In the genomic region with DNA sequence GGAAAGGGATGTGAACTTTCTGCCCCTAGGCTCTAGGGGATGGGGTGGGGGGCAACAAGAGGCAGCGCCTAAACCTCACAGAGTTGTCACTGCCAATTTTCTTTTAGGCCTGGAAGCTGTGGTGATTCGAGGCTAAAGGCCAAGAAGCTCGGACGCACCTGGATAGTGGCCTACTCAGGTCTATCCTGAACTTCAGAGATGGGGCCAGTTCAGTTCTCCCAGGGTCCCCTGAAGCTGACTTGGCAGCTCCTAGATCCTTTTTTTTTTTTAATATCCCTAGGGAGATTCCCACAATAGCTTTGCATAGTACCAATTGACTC, we compare ENCODE assay signal across 8 mouse cellular contexts. TPM values are rescaled to one million over a fixed set of nuclear protein-coding genes. Genes with fewer than 3 reads are reported as not detected.
A peak's percentile ranks its signal among the peaks of the same experiment; 100 is the strongest.
DNase-seq lines count a peak whose midpoint lies in the region; ATAC-seq and TF ChIP-seq lines count a peak whose summit lies in the region.

No protein-coding gene starts in this region.

- peak overlapping the region; percentile 94 for H3K9ac ChIP-seq in heart, adult 2 months (ENCODE audit: low read depth, low read length)
- peak overlapping the region; percentile 57 for H3K9ac ChIP-seq in limb, embryonic 15.5 days
- H3K9ac ChIP-seq in stomach, embryonic 15.5 days = peak overlapping the region; percentile 55; the same call in 1 of the 2 replicates

- no peaks in the 10 kb centered on the region for H3K79me2 ChIP-seq in heart, adult 2 months (replicated peaks; ENCODE audit: control insufficient read depth, insufficient read depth, low read length)

- no peak for TF ChIP-seq CTCF in heart, adult 2 months (IDR thresholded peaks at IDR 0.05)
- TF ChIP-seq CTCF in spleen, adult 2 months (IDR thresholded peaks at IDR 0.05; ENCODE audit: extremely low read depth, insufficient read depth, insufficient read length, insufficient replicate concordance) = no peak

- peak overlapping the region; percentile 75 for H3K27ac ChIP-seq in heart, adult 2 months
- no peak overlapping the region for H3K27ac ChIP-seq in spleen, adult 2 months (ENCODE audit: insufficient read depth, low read length)
- 0 out of 2 replicates have a peak overlapping the region, but pooled peaks have one; percentile 67 for H3K27ac ChIP-seq in limb, embryonic 15.5 days
- peak overlapping the region; percentile 63 for H3K27ac ChIP-seq in stomach, embryonic 15.5 days

- DNase-seq in heart, adult 2 months = no peak
- no peak for DNase-seq in heart, postnatal 10 days
- no peak for DNase-seq in spleen, adult 2 months (ENCODE audit: low read depth in 1 of 2, low spot score in 2 of 2)
- no peak for DNase-seq in spleen, postnatal 36 days (ENCODE audit: low spot score in 2 of 2)
- no peak for DNase-seq in frontal cortex, postnatal 14 days (ENCODE audit: low spot score in 2 of 2)
- DNase-seq in cerebellum, adult 9-10 months = no peak

- no peaks in the 10 kb centered on the region for H3K9me3 ChIP-seq in limb, embryonic 15.5 days
- no peaks in the 10 kb centered on the region for H3K9me3 ChIP-seq in stomach, embryonic 15.5 days

- peak overlapping the region; percentile 98 for H3K4me2 ChIP-seq in limb, embryonic 15.5 days
- peak overlapping the region; percentile 97 for H3K4me2 ChIP-seq in stomach, embryonic 15.5 days

- TF ChIP-seq EP300 in heart, adult 2 months (IDR thresholded peaks at IDR 0.05; ENCODE audit: insufficient read depth, low read depth, low read length) = no peak

- peak overlapping the region; percentile 64 for H3K4me3 ChIP-seq in heart, adult 2 months
- peak overlapping the region; percentile 69; the same call in 1 of the 2 replicates for H3K4me3 ChIP-seq in spleen, adult 2 months (ENCODE audit: extremely low read depth, insufficient read depth, insufficient read length)
- H3K4me3 ChIP-seq in limb, embryonic 15.5 days = peak overlapping the region; percentile 68
- H3K4me3 ChIP-seq in stomach, embryonic 15.5 days (replicated peaks) = peak overlapping the region; percentile 72

- H3K27me3 ChIP-seq in heart, adult 2 months (ENCODE audit: control insufficient read depth, insufficient read depth, low read length) = peaks cover 4% of the 10 kb centered on the region
- peaks cover 41% of the 10 kb centered on the region for H3K27me3 ChIP-seq in spleen, adult 2 months (ENCODE audit: control insufficient read depth, insufficient read depth, low read length)
- H3K27me3 ChIP-seq in limb, embryonic 15.5 days = peaks cover 87% of the 10 kb centered on the region
- peaks cover 41% of the 10 kb centered on the region for H3K27me3 ChIP-seq in stomach, embryonic 15.5 days (replicated peaks)

- no peak for ATAC-seq in limb, embryonic 15.5 days (ENCODE audit: insufficient number of reproducible peaks, low FRiP score, low TSS enrichment, low read depth)
- ATAC-seq in stomach, embryonic 15.5 days (ENCODE audit: insufficient read depth, low FRiP score, low read depth) = no peak

- peaks cover 15% of the 10 kb centered on the region for H3K4me1 ChIP-seq in heart, adult 2 months (ENCODE audit: control insufficient read depth, insufficient read depth, low read length)
- peaks cover 17% of the 10 kb centered on the region for H3K4me1 ChIP-seq in spleen, adult 2 months (ENCODE audit: control insufficient read depth, insufficient read depth, insufficient read length)
- H3K4me1 ChIP-seq in limb, embryonic 15.5 days = peaks cover 31% of the 10 kb centered on the region
- peaks cover 29% of the 10 kb centered on the region for H3K4me1 ChIP-seq in stomach, embryonic 15.5 days

- no peaks in the 10 kb centered on the region for H3K36me3 ChIP-seq in heart, adult 2 months (ENCODE audit: control insufficient read depth, insufficient read depth, low read length)
- H3K36me3 ChIP-seq in spleen, adult 2 months (ENCODE audit: control insufficient read depth, insufficient read depth, low read length) = no peaks in the 10 kb centered on the region
- no peaks in the 10 kb centered on the region for H3K36me3 ChIP-seq in limb, embryonic 15.5 days
- H3K36me3 ChIP-seq in stomach, embryonic 15.5 days = no peaks in the 10 kb centered on the region

- no peak for TF ChIP-seq POLR2A in heart, adult 2 months (IDR thresholded peaks at IDR 0.05; ENCODE audit: insufficient read depth, low read depth, low read length)
- TF ChIP-seq POLR2A in spleen, adult 2 months (IDR thresholded peaks at IDR 0.05; ENCODE audit: low read depth, low read length) = no peak

- intact Hi-C loops in heart, adult 2 months (cut with DNase I) = loop anchor here (2.0 to 10.0 kb wide), 2 partner anchors 43 to 63 kb away; no protein-coding TSS in a partner anchor
- intact Hi-C loops in heart, postnatal 10 days (cut with DNase I) = no loop called here

- WGBS in heart, adult 2 months = 39% methylated on average over 4 of the region's 4 CpGs
- WGBS in spleen, adult 2 months = 76% methylated on average over 4 of the region's 4 CpGs
- WGBS in limb, embryonic 15.5 days = 36% methylated on average over 4 of the region's 4 CpGs
- WGBS in stomach, embryonic 15.5 days = 60% methylated on average over 4 of the region's 4 CpGs

RNA-seq across cellular contexts. Expression of a gene that starts 13.2 kb away (rescaled TPM):
- 10 to 100 TPM; 55.1 to 70.5 TPM for total RNA-seq in heart, adult 2 months (2021)
- 32.4 and 35.4 TPM in 2 replicates for polyA plus RNA-seq in heart, adult 2 months (2012; rRNA removed)
- 10 to 100 TPM; 72.8 to 80.5 TPM for total RNA-seq in heart, postnatal 10 days (2021)
- polyA plus RNA-seq in spleen, adult 2 months (2012; rRNA removed) = 3.8 and 5.5 TPM in 2 replicates
- polyA plus RNA-seq in limb, embryonic 15.5 days (2015; fragmentation: Nextera tagmentation; extraction: Ambion mirVana) = 8.2 and 9.0 TPM in 2 replicates
- 16.1 and 18.7 TPM in 2 replicates for polyA plus RNA-seq in stomach, embryonic 15.5 days (2015; fragmentation: Nextera tagmentation; extraction: Ambion mirVana)

RNA-seq across cellular contexts. Expression of a gene that starts 44.5 kb away (rescaled TPM):
- total RNA-seq in heart, adult 2 months (2021) = 1 to 10 TPM in 1 of 2 experiments, under 1 TPM in 1; 0.84 to 1.3 TPM
- polyA plus RNA-seq in heart, adult 2 months (2012; rRNA removed) = 1.4 and 2.9 TPM in 2 replicates
- total RNA-seq in heart, postnatal 10 days (2021) = 1 to 10 TPM in 1 of 2 experiments, under 1 TPM in 1; 0.72 to 1.3 TPM
- polyA plus RNA-seq in spleen, adult 2 months (2012; rRNA removed) = 34.7 and 37.3 TPM in 2 replicates
- 0.36 and 0.38 TPM in 2 replicates for polyA plus RNA-seq in limb, embryonic 15.5 days (2015; fragmentation: Nextera tagmentation; extraction: Ambion mirVana)
- 0.54 and 0.76 TPM in 2 replicates for polyA plus RNA-seq in stomach, embryonic 15.5 days (2015; fragmentation: Nextera tagmentation; extraction: Ambion mirVana)
